Mouse (Mus musculus) urinary bladder, adult 18-20 months (tissue): ENCODE results near the gene Kcnma1.

Source experiments
- DNase-seq, 2 experiments: peaks; one replicate each; pipeline ENCODE4 v3.0.0; 2022; ENCODE audit warnings: low spot score in 2 of 2, mixed read lengths in 2 of 2

Kcnma1 gene

DNA sequence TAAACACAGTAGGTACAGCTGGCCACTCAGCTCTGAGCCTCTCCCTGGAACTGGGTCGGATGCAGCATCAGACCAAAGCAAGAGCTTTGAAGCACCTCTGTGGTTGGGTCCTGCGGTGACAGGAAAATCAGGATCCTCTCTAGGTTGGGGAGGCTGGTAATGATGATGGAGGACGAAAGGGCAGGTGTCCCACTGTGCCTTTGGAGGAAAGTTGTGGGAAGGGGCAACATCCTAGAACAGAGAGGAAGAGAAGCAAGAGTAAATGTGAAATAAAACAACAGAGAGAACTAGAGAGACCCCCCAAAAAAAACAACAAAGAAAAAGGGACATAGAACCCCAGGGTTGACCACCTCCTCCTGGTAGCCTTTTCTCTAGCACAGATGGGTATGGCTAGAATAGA is at the start of gene Kcnma1:
Gene Kcnma1, minus strand, starts transcription at position 101 of the 400 bp plus-strand sequence.
- DNase-seq: no peak

DNA sequence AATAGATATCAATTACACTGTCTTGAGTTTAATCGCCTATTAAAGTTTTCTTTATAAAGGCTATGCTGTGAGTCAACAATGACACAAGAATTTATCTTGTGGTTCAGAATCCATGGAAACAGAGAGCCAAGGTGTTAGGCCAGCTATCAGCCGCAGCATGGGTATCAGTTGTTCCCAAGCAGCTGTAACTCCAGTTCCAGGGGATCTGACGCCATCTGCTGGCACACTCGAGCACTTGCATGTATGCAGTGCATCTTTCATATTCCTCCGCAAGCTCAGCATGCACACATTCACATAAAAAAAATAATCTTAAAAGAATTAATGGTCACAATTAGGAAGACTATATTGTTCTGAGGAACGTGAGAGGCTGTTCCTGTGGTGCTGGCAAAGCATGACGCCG is 45.5 kb upstream of the Kcnma1 start:
- DNase-seq: no peak

DNA sequence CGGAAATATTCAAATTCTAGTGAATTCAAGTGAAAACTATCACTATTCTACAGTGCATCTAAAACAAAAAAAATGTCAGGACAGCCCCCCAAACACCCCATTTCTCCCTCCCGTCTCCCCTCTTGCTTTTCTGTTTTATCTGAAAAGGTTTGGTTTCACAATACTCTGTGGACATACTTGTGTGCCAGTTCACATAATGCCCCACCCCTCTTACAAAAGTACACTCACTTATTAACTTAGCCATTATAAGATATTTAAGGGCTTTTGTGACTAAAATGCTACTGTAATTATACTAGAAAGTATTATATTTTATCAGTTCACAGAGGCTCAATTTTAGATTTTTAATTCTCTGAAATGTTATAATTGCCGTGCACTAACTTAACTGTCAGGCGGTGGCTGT is 45.0 kb upstream of the Kcnma1 start:
- DNase-seq: no peak

DNA sequence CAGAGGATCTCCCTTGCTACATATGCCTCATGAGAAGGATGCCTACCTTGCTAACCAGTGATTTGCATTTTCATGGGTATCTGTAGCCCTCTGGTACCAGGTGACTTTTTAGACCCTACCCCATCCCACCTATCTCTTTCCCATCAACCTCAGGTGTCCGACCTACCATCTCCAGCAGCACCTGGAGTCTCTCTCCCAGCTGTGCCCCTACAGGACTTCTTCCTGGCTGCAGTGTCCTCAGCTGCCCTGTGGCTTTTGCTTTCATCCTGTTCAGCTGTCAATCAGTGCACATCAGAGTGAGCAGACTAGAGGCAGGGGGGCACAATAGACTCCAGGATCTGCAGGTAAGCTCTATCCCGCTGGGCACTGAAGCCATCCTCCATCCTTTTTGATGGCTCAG is 37.5 kb upstream of the Kcnma1 start:
- DNase-seq: no peak

DNA sequence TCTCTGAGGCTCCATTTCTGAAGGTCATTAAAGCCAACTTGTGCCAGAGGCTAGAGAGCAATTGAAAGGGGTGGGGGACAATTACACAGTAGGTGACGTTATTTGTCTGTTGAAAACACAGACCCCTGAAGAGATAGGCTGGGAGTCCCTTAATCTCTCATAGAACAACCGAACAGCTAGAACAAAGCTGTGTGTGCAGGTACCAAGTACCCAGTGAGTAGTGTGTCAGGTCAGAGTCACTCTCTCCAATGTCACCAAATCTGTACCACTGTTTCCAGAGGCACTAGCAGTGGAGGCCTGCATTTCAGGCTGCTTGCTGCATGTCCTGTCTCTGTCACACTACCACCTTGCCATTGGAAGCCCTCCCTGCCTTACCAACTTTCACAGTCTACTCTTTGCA is 22.3 kb upstream of the Kcnma1 start:
- DNase-seq: no peak

DNA sequence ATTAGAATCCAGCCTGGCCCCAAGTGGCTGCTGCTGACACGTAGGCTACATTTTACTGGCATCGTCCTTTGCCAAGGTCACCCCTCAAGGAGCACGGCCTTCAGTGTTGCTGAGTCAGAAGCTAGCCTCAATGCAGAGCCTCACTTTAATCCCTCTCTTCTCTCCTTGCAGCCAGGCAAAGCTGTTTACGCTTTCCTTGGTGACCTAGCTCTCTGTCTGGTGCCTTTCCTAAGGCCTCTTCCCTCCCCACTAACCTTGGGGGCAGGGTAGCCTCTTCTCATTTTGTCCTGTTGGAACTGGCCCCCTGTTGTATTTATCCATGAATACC is 21.9 kb upstream of the Kcnma1 start:
- no peak for DNase-seq

DNA sequence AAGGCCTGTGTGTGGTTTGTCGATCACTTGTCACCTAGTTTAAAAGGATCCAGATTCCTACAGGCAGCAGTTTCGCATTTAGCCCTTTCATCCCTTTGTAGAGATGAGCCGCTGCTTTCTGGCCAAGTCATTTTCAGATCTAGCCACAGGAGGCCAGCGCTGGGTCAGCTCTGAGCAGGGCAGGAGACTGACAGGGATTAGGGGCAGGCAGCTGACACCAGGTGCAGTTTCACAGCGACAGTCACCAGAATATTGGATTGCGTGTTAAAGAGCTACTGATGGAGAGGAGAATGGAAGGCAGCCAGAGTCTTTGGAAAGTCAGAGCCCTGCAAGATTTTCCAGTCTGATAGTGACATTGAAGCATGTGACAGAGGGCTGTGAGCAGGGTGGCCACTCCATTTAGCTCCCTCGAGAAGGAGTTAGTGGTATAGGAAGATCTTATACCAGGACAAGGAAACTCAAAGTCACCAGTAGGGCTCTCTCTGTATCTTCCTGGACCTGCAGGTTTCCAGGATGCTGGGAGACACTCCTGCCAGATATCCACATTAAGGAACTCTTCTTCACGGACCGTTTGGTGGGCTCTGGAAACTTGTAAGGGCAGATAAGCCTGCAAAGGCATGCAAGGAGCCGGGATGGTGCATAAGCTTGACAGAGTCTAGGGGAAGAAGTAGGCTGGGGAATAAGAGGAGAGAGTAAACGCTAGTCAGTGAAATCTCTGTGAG is 21.4 kb upstream of the Kcnma1 start:
- DNase-seq: no peak

DNA sequence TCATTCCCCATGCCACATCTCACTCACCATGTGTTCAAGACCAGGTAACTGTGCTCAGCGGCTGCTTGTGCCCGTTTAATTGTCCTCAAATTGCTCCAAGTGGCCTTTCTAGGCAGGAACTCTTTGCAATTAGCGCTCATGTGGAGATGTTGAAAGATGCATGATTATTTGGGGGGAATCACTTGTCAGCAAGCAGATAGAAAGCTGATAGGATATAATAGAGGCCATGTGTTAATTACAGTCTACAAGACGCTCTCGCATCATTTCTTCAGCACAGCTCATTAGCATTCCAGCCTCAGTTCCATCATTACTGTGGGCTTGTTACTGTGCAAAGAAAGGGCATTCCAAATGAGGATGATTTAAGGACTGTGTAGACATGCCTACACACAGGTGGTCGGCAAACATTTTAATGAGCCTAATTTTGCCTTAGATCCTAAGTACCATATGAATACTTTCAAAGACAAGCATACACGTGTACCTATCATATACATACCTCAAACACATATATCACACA is 18.6 kb upstream of the Kcnma1 start:
- no peak for DNase-seq

DNA sequence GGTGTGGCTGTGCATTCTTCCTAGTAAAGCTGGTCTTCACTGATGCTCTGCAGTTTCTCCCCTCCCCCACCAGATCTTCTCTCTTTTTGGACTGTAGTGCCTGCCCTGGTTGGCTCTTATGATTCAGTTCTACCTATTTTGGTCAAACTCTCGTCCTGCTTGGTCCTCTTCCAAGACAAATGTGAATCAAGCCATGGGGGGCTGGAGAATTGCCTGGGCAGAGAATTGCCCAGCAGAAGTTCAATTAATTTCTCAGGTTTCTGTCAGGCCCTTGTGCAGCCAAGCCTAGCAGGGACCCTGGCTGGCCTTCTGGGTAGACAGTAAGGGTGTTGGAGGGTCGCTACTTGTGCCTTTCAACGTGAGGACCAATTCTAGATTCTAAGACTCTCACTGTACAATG is 17.9 kb upstream of the Kcnma1 start:
- DNase-seq: no peak

DNA sequence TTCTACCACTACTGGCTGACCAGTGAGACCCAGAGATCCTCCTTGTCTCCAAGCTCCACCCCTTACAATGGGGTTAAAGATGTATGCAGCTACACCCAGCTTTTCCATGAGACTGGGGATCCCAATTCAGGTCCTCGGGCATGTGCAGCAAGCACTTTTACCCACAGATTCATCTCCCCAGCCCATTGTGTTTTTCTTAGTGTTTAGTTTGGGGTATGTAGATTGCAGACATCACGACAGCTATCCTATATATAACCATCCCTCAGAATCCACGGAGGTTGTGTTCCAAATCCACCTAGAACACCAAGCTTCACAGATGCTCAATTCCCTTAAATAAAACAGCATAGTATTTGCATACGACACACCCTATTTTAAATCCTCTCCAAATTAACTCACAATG is 6.4 kb upstream of the Kcnma1 start:
- no peak for DNase-seq

DNA sequence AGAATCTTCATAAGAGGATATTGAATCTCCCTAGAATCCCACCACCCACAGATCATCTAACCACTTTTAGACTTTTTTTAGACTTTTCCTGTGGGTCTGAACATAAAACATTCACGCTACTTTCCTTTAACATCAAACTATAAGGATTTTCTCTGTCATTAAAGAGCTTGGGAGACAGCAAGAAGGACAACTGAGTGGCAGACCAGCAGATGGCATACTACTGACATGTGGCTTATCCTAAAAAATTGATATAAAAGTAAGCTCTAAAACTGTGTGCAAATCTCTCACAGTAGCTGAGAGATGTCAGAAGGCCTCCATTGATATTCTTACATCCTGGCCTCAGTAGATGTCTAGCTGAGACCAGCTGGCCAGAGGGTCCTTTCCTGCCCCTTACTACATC is 4.3 kb downstream of the Kcnma1 start:
- DNase-seq: no peak

DNA sequence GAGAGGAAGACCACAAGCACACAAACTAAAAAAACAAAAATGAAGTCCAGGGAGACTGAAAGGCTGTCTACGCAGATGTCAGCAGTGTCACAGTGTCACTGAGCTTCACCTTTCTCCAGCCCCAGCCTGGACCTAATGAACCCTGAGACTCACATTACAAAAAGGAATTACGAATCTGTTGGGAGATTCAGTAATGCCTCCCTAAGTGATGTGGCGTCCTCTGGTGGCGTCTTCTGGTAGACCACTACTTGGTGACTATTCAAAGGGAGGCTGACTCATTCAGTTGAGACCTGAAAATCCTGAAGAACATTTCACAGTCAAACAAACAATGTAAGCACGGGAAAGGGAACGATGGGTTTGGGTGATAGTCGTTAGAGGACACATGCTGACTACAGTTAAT is 6.0 kb downstream of the Kcnma1 start:
- peak; percentile 66 to 68 for DNase-seq

DNA sequence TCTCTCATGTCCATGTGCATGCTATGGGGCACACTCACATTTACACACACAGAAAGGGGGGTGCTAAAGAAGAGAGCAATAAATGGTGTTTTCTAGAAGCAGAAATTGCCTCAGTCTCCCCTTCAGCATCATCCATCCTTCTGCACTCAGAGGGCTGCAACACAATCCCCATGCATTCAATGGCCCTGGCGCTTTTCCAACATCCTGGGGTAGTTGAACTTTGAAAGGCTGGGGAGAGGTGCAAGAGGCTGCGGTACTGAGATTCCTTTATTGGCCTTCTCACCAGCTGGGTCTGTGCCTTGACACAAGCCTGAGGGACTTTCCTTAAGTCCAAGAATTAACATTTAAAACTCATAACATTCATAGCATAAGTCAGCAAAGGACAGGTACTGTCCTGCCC is 8.0 kb downstream of the Kcnma1 start:
- DNase-seq: no peak

DNA sequence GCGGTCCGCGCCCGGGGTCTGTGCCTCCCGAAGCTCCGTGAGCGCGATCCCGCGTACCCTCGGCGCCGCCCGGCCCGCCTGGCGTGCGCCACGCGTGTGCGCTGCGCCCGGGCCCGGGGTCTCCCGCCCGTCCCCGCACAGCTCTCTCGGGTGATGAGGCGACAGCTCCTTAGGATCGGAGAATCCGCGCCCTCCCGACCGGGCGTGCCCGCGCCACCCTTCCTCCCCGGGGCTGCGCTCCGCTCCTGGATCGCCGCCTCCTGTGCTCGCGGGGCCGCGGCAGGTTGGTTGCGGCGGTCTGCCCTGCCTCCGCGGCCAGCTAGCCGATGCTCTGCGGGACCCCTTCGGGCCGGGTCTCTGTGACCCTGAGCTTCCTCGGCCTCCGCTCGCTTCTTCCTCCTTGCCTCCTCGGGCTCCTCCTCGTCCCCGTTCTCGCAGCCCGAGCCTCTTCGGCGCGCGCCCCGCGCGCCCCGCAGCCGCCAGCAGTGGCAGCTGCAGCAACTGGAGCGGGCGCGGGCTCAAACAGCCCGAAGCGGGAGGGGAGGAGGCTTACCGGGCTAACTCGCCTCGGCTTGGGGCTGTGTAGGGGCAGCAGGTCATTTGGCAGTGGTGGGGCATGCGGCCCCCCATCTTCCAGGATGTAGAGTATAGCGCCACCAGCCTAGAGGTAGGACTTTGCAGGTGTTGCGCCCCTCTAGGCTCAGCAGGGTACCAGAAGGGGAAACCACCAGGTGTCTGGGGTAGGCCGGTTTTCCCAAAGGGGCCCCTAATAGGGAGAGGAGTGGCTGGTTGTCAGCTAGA is 9.6 kb downstream of the Kcnma1 start:
- peak; percentile 6 to 44 for DNase-seq

DNA sequence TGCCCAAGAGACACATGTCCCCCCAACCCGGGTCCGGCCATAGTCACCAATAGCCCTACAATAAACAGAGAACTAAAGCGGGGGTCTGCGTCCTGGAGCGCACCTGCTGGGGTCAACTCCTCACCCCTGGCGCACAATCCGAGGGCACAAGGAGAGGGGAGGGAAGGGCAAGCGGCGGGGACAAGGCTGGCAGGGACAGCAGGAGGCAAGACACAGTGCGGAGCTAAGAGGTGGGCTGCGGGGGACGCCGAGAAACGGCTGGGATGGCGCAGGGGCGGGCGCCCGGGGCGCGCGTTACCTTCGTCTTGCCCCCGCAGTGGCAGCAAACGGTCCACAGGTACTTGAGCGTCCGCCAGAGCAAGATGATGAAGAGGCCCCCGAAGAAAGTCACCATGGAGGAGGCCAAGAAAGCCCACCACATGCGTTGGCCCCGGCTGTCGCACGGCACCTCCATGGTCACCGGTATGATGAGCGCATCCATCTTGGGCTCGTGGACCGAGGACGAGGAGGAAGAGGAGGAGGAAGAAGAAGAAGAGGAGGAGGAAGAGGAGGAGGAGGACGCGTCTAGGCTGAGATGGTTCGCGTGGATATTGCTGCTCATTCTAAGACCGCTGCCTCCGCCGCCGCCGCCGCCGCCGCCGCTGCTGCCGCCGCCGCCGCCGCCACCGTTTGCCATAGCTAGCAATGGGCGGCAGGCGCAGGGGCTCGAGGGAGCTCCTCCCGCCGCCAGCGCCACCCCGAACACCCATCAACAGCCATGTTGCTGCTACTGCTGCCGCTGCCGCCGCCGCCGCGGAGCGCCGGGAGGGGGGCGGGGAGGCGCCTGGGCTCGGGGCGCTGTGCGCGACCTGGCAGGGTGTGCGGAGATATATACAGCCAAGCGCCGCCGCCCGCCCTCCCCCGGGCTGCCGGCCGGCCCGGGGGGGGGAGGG is 10.6 kb downstream of the Kcnma1 start:
- DNase-seq: peak in 1 of 2 experiments; percentile 18

DNA sequence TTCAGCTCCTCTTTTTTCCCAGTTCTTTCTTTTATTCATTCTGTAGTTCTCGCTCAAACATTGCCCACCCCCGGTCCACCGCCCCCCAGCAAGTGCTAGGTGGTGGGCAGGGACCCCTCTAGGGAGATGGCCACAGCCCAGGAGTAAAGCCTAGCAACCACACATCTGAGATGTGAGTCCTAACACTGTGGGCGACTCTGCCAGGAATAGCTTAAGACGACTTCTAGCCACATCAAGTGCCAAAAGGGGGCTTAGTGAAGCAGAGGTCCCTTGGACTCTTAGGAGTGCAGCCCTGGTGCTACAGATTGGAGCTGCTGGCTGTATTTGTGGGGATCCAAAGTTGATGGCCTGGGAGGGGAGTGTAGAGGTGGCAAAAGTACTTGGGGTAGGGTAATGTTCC is 11.6 kb downstream of the Kcnma1 start:
- DNase-seq: no peak

DNA sequence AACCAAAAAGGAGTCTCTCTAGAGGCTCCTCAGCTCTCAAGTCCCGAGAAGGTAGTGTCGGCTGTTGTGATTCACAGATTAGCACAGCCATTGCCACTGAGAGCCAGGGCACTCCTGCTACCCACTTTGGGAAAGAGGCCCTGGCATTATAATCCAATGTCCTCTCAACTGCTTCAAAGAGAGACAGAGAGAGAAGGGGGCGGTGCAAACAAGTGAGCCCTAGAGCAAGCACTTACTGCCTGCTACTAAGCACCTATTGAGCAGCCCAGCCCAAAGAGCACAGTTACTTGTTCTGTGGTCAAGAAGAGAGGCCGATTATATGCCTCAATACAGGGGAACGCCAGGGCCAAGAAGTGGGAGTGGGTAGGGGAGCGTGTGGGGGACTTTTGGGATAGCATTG is 16.4 kb downstream of the Kcnma1 start:
- DNase-seq: no peak

DNA sequence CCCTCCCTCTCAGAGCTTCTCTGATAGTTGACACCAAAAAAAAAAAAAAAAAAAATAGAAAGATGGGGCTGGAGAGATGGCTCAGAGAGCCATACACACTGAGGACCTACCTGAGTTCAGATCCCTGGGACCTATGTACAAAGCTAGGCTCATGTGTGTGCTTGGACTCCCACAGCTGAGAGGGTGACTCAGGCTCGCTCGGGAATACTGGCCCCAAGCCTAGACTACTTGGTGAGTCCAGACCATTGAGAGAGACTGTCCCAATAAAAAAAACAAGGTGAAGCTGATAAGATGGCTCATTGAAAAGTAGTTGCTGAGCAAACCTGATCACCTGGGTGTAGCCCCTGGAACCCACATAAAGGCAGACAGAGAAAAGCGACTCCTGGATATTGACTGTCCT is 18.5 kb downstream of the Kcnma1 start:
- no peak for DNase-seq

DNA sequence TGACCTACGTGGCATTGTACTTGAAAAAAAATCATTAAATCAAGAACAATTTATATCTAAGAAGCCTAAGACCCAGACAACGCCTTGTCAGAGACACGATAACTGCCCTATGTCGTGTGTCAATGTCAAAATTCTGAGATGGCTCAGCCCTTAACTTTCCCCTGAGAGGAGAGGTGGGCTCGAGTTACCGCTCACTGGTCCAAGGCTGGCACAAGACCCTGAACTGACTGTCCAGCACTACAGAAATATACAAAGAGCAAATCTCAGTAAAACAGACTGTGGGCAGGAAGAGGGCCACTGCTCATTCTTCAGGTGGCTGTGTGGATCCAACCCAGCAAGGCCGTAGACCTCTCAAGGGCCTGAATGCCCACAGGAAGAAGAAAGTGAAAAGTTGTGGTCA is 23.4 kb downstream of the Kcnma1 start:
- no peak for DNase-seq

DNA sequence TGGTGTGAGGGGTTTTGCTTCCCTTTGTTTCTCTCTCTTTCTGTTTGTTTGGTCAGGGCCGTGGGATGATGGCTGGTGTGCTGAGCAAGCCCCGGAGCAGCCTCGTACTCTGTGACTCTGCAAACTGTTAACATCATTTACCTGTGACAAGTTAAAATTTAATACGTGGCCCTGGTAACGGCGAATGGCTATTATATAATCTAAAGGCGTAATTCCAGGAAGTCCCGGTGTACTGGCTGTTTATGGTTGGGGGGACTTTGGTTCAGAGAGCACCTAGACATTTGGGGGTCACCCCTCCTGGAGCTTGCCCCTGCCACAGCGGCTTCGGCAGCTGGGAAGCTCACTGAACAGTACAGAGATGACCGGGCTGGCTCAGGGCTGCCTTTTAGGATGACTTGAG is 24.6 kb downstream of the Kcnma1 start:
- no peak for DNase-seq

DNA sequence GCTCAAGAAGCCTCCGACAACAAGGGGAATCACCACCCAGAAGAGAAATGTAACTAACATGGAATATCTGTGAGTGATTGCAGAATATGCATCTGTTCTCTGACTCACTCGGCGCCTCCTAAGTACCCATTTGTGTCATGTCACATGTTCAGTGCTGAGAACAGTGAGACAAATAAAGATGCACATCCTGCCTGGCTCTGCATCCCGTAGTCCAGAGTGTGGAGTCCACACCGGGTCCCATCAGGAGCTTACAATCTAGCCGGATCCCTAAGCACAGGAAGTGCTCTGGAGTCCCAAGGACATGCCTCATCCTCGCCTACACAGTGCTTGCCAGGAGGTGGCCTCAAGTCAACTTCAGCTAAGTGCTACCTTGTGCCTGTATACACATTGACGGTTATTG is 32.1 kb downstream of the Kcnma1 start:
- DNase-seq: no peak

DNA sequence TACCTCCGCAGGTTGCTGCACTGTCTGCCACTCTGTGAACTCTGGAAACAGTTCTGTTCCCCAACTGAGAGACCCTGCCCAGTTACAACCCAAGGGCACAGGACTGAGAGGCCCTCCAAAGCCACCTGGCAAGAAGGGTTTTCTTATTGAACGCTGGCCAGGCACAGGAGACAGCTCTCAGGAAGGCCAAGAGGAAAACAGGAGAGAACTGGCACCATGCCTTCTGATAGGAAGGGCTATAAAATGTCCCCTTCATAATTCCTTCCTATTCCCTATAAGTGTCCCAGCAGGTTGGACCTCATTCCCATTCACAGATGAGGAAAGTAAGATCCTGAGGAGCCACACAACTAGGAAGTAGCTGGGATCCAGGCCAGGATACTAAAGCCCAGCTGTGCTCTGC is 39.6 kb downstream of the Kcnma1 start:
- DNase-seq: no peak
